Mouse (Mus musculus) MEL (cell line): ENCODE measurements around the gene Clcn6. TPM values are rescaled to one million over a fixed set of nuclear protein-coding genes. Genes with fewer than 3 reads are reported as not detected.

Experiments used
- DNase-seq: peaks from one replicate; pipeline ENCODE4 v3.0.0; 2011; ENCODE audit warnings: low read depth, low spot score
- H3K27ac ChIP-seq: 2 replicates; pipeline ENCODE4 v1.5.1; 2012; ENCODE audit warnings: low read depth, mild to moderate bottlenecking, control low read depth, low read length, moderate library complexity; ENCODE audit not compliant: control insufficient read depth
- H3K27me3 ChIP-seq, 2 experiments: fragments of 150-350 bp in 1 of 2; sonication (generic) in 1 of 2; 2 replicates each; pipeline ENCODE4 v1.6.1; 2012; ENCODE audit warnings: low read length in 2 of 2, mild to moderate bottlenecking in 2 of 2, improper control_type of control experiment in 1 of 2, moderate library complexity in 1 of 2; ENCODE audit not compliant: insufficient read depth in 2 of 2, control insufficient read depth in 1 of 2
- H3K36me3 ChIP-seq, 2 experiments: 2 replicates each; pipeline ENCODE4 v1.6.1; 2012 to 2014; ENCODE audit warnings: low read length in 2 of 2, improper control_type of control experiment in 1 of 2, inconsistent platforms in 1 of 2, mild to moderate bottlenecking in 1 of 2; ENCODE audit not compliant: insufficient read depth in 2 of 2, control insufficient read depth in 1 of 2
- H3K4me1 ChIP-seq, 2 experiments: fragments of 150-350 bp in 1 of 2; sonication (generic) in 1 of 2; 2 replicates each; pipeline ENCODE4 v1.6.1; 2012; ENCODE audit warnings: low read length in 2 of 2, improper control_type of control experiment in 1 of 2, mild to moderate bottlenecking in 1 of 2; ENCODE audit not compliant: insufficient read depth in 2 of 2, control insufficient read depth in 1 of 2
- H3K4me3 ChIP-seq, 2 experiments: fragments of 150-350 bp in 1 of 2; sonication (generic) in 1 of 2; 2 replicates each; pipeline ENCODE4 v1.5.1; 2012; ENCODE audit warnings: low read depth in 2 of 2, low read length in 2 of 2, mild to moderate bottlenecking in 2 of 2, moderate library complexity in 2 of 2, control low read depth in 1 of 2, improper control_type of control experiment in 1 of 2; ENCODE audit not compliant: control insufficient read depth in 1 of 2, insufficient read depth in 1 of 2
- H3K79me2 ChIP-seq: 2 replicates; pipeline ENCODE4 v1.6.1; 2012; ENCODE audit warnings: mild to moderate bottlenecking, low read length, moderate library complexity; ENCODE audit not compliant: control insufficient read depth, poor library complexity, insufficient read depth
- H3K9ac ChIP-seq: 2 replicates; pipeline ENCODE4 v1.6.1; 2012; ENCODE audit warnings: low read depth, mild to moderate bottlenecking, control low read depth, low read length, moderate library complexity; ENCODE audit not compliant: control insufficient read depth, poor library complexity, severe bottlenecking
- H3K9me3 ChIP-seq: fragments of 150-350 bp; sonication (generic); replicated peaks from 2 replicates; pipeline ENCODE4 v1.6.1; 2012; ENCODE audit warnings: mild to moderate bottlenecking, low read length, improper control_type of control experiment, moderate library complexity; ENCODE audit not compliant: insufficient read depth
- BHLHE40 ChIP-seq: IDR thresholded peaks from 2 replicates; pipeline ENCODE4 v1.6.1; 2012; ENCODE audit warnings: low read depth, mild to moderate bottlenecking, inconsistent platforms, low read length, improper control_type of control experiment, borderline replicate concordance
- CTCF ChIP-seq, 3 experiments: IDR thresholded peaks in 2 of 3; conservative IDR thresholded peaks in 1 of 3; 2 replicates each; pipeline ENCODE4 v1.5.1; 2011 to 2012; ENCODE audit warnings: low read length in 3 of 3, low read depth in 2 of 3, mild to moderate bottlenecking in 2 of 3, improper control_type of control experiment in 1 of 3, inconsistent platforms in 1 of 3, mixed read lengths in 1 of 3, moderate library complexity in 1 of 3; ENCODE audit not compliant: control insufficient read depth in 1 of 3, insufficient read depth in 1 of 3, poor library complexity in 1 of 3, severe bottlenecking in 1 of 3
- ELF1 ChIP-seq: IDR thresholded peaks from 2 replicates; pipeline ENCODE4 v1.6.1; 2014; ENCODE audit warnings: low read depth, mild to moderate bottlenecking, inconsistent platforms, low read length, improper control_type of control experiment, moderate library complexity
- ETS1 ChIP-seq: IDR thresholded peaks from 2 replicates; pipeline ENCODE4 v1.6.1; 2012; ENCODE audit warnings: low read depth, mild to moderate bottlenecking, inconsistent platforms, low read length, improper control_type of control experiment, moderate library complexity
- GABPA ChIP-seq: IDR thresholded peaks from 2 replicates; pipeline ENCODE4 v1.6.1; 2012; ENCODE audit warnings: low read depth, mild to moderate bottlenecking, inconsistent platforms, low read length, improper control_type of control experiment, moderate library complexity
- KAT2A ChIP-seq: conservative IDR thresholded peaks from 2 replicates; pipeline ENCODE4 v1.6.1; 2012; ENCODE audit warnings: low read depth, low read length, improper control_type of control experiment, inconsistent platforms
- MAFK ChIP-seq: IDR thresholded peaks from 2 replicates; pipeline ENCODE4 v1.6.1; 2011; ENCODE audit warnings: low read depth, mild to moderate bottlenecking, low read length, improper control_type of control experiment, borderline replicate concordance
- MEF2A ChIP-seq: IDR thresholded peaks from 2 replicates; pipeline ENCODE4 v1.6.1; 2014; ENCODE audit warnings: low read depth, mild to moderate bottlenecking, inconsistent platforms, low read length, improper control_type of control experiment; ENCODE audit not compliant: poor library complexity, insufficient replicate concordance, severe bottlenecking; ENCODE audit errors: extremely low read depth
- MYC ChIP-seq: IDR thresholded peaks from 2 replicates; pipeline ENCODE4 v1.6.1; 2011; ENCODE audit warnings: low read depth, mild to moderate bottlenecking, low read length, improper control_type of control experiment, moderate library complexity
- NELFE ChIP-seq: IDR thresholded peaks from 2 replicates; pipeline ENCODE4 v1.6.1; 2011; ENCODE audit warnings: low read depth, low read length, improper control_type of control experiment
- NRF1 ChIP-seq: IDR thresholded peaks from 2 replicates; pipeline ENCODE4 v1.6.1; 2014; ENCODE audit warnings: low read depth, mild to moderate bottlenecking, inconsistent platforms, low read length, improper control_type of control experiment, moderate library complexity; ENCODE audit not compliant: poor library complexity, insufficient read depth, severe bottlenecking
- TAL1 ChIP-seq: IDR thresholded peaks from 2 replicates; pipeline ENCODE4 v1.6.1; 2012; ENCODE audit warnings: mild to moderate bottlenecking, inconsistent platforms, low read length, moderate library complexity, mixed read lengths
- TBP ChIP-seq: IDR thresholded peaks from 2 replicates; pipeline ENCODE4 v1.8.0; 2011; ENCODE audit warnings: low read depth, low read length, improper control_type of control experiment
- TCF12 ChIP-seq: IDR thresholded peaks from 2 replicates; pipeline ENCODE4 v1.6.1; 2014; ENCODE audit warnings: low read depth, mild to moderate bottlenecking, inconsistent platforms, low read length, improper control_type of control experiment, moderate library complexity
- USF2 ChIP-seq, 2 experiments: IDR thresholded peaks; 2 replicates each; pipeline ENCODE4 v1.6.1; 2011 to 2012; ENCODE audit warnings: improper control_type of control experiment in 2 of 2, low read length in 2 of 2, borderline replicate concordance in 1 of 2, inconsistent platforms in 1 of 2, low read depth in 1 of 2, mild to moderate bottlenecking in 1 of 2; ENCODE audit not compliant: insufficient read depth in 1 of 2
- ZNF384 ChIP-seq: IDR thresholded peaks from 2 replicates; pipeline ENCODE4 v1.6.1; 2012; ENCODE audit warnings: low read depth, mild to moderate bottlenecking, inconsistent platforms, low read length, improper control_type of control experiment
- polyA plus RNA-seq, 2 experiments: library from polyadenylated mRNA; stranded (reverse) in 1 of 2; unstranded in 1 of 2; fragments of >175 nt in 1 of 2; fragments of >200 nt in 1 of 2; gene quantifications; 2 replicates each; pipeline versions ENCODE4 v1.2.1 to v1.2.4; 2012; ENCODE audit warnings: low replicate concordance in 2 of 2, low read depth in 1 of 2; ENCODE audit not compliant: insufficient read length in 2 of 2, insufficient read depth in 1 of 2, missing spikeins in 1 of 2
- total RNA-seq: library from RNA; depleted of rRNA; stranded (reverse); fragments of 300-350 nt; gene quantifications from 2 replicates; pipeline ENCODE4 v1.2.3, GENCODE M21; 2012

The Clcn6 gene
- total and polyA plus RNA-seq, 3 experiments: 5.8 to 17.5 TPM; not detected in 1

GRCm38 (mm10) chr4:147979441-147979860 lies 59.2 kb downstream of the Clcn6 start:
- Histone ChIP-seq H3K4me1 (peaks cover 0 to 4% of the 10 kb centered on the region in 2 experiments; a peak in 2 of 4 replicates), H3K79me2 (no peaks in the 10 kb centered on the region), H3K9ac (no peak overlapping the region), H3K27ac (no peak overlapping the region), H3K4me3 (no peak overlapping the region), H3K9me3 (no peaks in the 10 kb centered on the region), H3K27me3 (peaks cover 0 to 2% of the 10 kb centered on the region in 2 experiments; a peak in 1 of 4 replicates), H3K36me3 (peaks cover 0 to 4% of the 10 kb centered on the region in 2 experiments; a peak in 1 of 4 replicates)
- no peak for DNase-seq
- TF ChIP-seq TAL1 (no peak), CTCF (IDR thresholded peaks at IDR 0.05 in 2 of 3, conservative IDR thresholded peaks at IDR 0.05 in 1 of 3; ENCODE audit: control insufficient read depth in 1 of 3, insufficient read depth in 1 of 3, low read depth in 2 of 3, low read length in 3 of 3, poor library complexity in 1 of 3, severe bottlenecking in 1 of 3) (no peak), ELF1 (no peak), NELFE (no peak), BHLHE40 (no peak), USF2 (IDR thresholded peaks at IDR 0.05; ENCODE audit: borderline replicate concordance in 1 of 2, insufficient read depth in 1 of 2, low read depth in 1 of 2, low read length in 2 of 2) (no peak), MEF2A (no peak)

GRCm38 (mm10) chr4:147978391-147978790 lies 60.2 kb downstream of the Clcn6 start:
- TF ChIP-seq ETS1 (no peak), NRF1 (no peak), MAFK (no peak), ZNF384 (no peak), GABPA (no peak), TBP (no peak), BHLHE40 (no peak), KAT2A (no peak), TCF12 (no peak), MYC (no peak), NELFE (no peak)

More at GRCm38 (mm10) chr4:147978391-147978790, 60.2 kb downstream of the Clcn6 start:
- H3K36me3 ChIP-seq: peaks cover 0 to 4% of the 10 kb centered on the region in 2 experiments; a peak in 1 of 4 replicates
- H3K9me3 ChIP-seq: no peaks in the 10 kb centered on the region
- no peaks in the 10 kb centered on the region; a peak in 1 of 4 replicates for H3K27me3 ChIP-seq
- no peak overlapping the region for H3K27ac ChIP-seq
- no peak for DNase-seq
- H3K79me2 ChIP-seq: no peaks in the 10 kb centered on the region
- no peak overlapping the region for H3K9ac ChIP-seq
- H3K4me1 ChIP-seq: peaks cover 0 to 4% of the 10 kb centered on the region in 2 experiments; a peak in 2 of 4 replicates
- H3K4me3 ChIP-seq: no peak overlapping the region
